Mouse (Mus musculus) liver, embryonic 15.5 days (tissue): ENCODE data around the gene Crybg2. TPM values are rescaled to one million over a fixed set of nuclear protein-coding genes. Genes with fewer than 3 reads are reported as not detected.

Source experiments
- ATAC-seq: fragments of 200-750 bp; cut with Nextera tagmentation; 2 replicates; pipeline ENCODE4 v1.8.0; 2017; ENCODE audit warnings: moderate number of reproducible peaks, mild to moderate bottlenecking, moderate library complexity; ENCODE audit not compliant: insufficient read depth
- H3K27ac ChIP-seq: fragments of 300-500 bp; sonication (generic); replicated peaks from 2 replicates; pipeline ENCODE4 v1.5.1; 2015; ENCODE audit warnings: mild to moderate bottlenecking, inconsistent platforms
- H3K27me3 ChIP-seq: fragments of 300-500 bp; sonication (generic); 2 replicates; pipeline ENCODE4 v1.6.1; 2015; ENCODE audit warnings: mild to moderate bottlenecking, inconsistent platforms
- H3K36me3 ChIP-seq: fragments of 300-500 bp; sonication (generic); replicated peaks from 2 replicates; pipeline ENCODE4 v1.6.1; 2015; ENCODE audit warnings: moderate library complexity, mild to moderate bottlenecking, inconsistent platforms
- H3K4me1 ChIP-seq: fragments of 300-500 bp; sonication (generic); replicated peaks from 2 replicates; pipeline ENCODE4 v1.6.1; 2015; ENCODE audit warnings: inconsistent platforms
- H3K4me2 ChIP-seq: fragments of 300-500 bp; sonication (generic); 2 replicates; pipeline ENCODE4 v1.6.1; 2015; ENCODE audit warnings: moderate library complexity, mild to moderate bottlenecking, inconsistent platforms
- H3K4me3 ChIP-seq: fragments of 300-500 bp; sonication (generic); replicated peaks from 2 replicates; pipeline ENCODE4 v1.5.1; 2015; ENCODE audit warnings: mild to moderate bottlenecking, inconsistent platforms
- H3K9ac ChIP-seq: fragments of 300-500 bp; sonication (generic); 2 replicates; pipeline ENCODE4 v1.6.1; 2015; ENCODE audit warnings: moderate library complexity, mild to moderate bottlenecking, inconsistent platforms
- H3K9me3 ChIP-seq: fragments of 300-500 bp; sonication (generic); replicated peaks from 2 replicates; pipeline ENCODE4 v1.6.1; 2016; ENCODE audit warnings: inconsistent platforms
- WGBS: fragments of 180-500 bp; shearing (Covaris S2); methylation state at CpG from one replicate; pipeline ENCODE4 v1.1.7; 2015; ENCODE audit warnings: mixed read lengths; ENCODE audit not compliant: insufficient replicate concordance; 5-methylcytosine and 5-hydroxymethylcytosine counted together
- polyA plus RNA-seq: library from polyadenylated mRNA; unstranded; fragments of >200 nt; fragmentation: Nextera tagmentation; extraction: Ambion mirVana; gene quantifications from 2 replicates; pipeline ENCODE4 v1.2.1, GENCODE M21; 2015

The Crybg2 gene
- polyA plus RNA-seq, 1 experiment from 2014 or later = 0.59 TPM

- no peak overlapping the region for H3K4me3 ChIP-seq
- H3K27me3 ChIP-seq = no peaks in the 10 kb centered on the region
- H3K9me3 ChIP-seq = no peaks in the 10 kb centered on the region
- 72% methylated on average over 3 of the region's 3 CpGs for WGBS
- H3K36me3 ChIP-seq = no peaks in the 10 kb centered on the region
- no peaks in the 10 kb centered on the region for H3K4me1 ChIP-seq
- H3K9ac ChIP-seq = no peak overlapping the region
- ATAC-seq = no peak
- H3K4me2 ChIP-seq = no peak overlapping the region
- no peak overlapping the region for H3K27ac ChIP-seq
Measured at GRCm38 (mm10) chr4:134096120-134096519, 35.5 kb downstream of the Crybg2 start.

- Histone ChIP-seq H3K9me3 (no peaks in the 10 kb centered on the region), H3K27me3 (no peaks in the 10 kb centered on the region), H3K4me3 (no peak overlapping the region), H3K4me1 (peaks cover 3% of the 10 kb centered on the region; the same call in 1 of the 2 replicates), H3K27ac (peak overlapping the region; percentile 75), H3K4me2 (no peak overlapping the region), H3K36me3 (no peaks in the 10 kb centered on the region), H3K9ac (no peak overlapping the region)
- no peak for ATAC-seq
- WGBS = 28% methylated on average over 5 of the region's 5 CpGs
Measured at GRCm38 (mm10) chr4:134097015-134097608, 36.5 kb downstream of the Crybg2 start.

GRCm38 (mm10) chr4:134098628-134099027 lies 38.0 kb downstream of the Crybg2 start:
- ATAC-seq = no peak
- Histone ChIP-seq H3K9me3 (no peaks in the 10 kb centered on the region), H3K4me1 (peaks cover 17% of the 10 kb centered on the region), H3K9ac (no peak overlapping the region), H3K4me2 (no peak overlapping the region), H3K27me3 (no peaks in the 10 kb centered on the region), H3K27ac (peak overlapping the region; percentile 75), H3K36me3 (no peaks in the 10 kb centered on the region), H3K4me3 (no peak overlapping the region)
- 26% methylated on average over 8 of the region's 8 CpGs for WGBS

- 59% methylated on average over 4 of the region's 4 CpGs for WGBS
- Histone ChIP-seq H3K4me3 (no peak overlapping the region), H3K9me3 (no peaks in the 10 kb centered on the region), H3K36me3 (no peaks in the 10 kb centered on the region), H3K27me3 (no peaks in the 10 kb centered on the region), H3K4me1 (peaks cover 17% of the 10 kb centered on the region), H3K27ac (no peak overlapping the region), H3K9ac (no peak overlapping the region), H3K4me2 (no peak overlapping the region)
- no peak for ATAC-seq
Measured at GRCm38 (mm10) chr4:134100245-134100644, 39.6 kb downstream of the Crybg2 start.

- 13% methylated on average over 34 of the region's 34 CpGs for WGBS
- Histone ChIP-seq H3K4me2 (peak within 1 kb of the TSS; percentile 74), H3K4me3 (peak within 1 kb of the TSS; percentile 78), H3K27me3 (no peaks in the 10 kb centered on the region), H3K9ac (peak within 1 kb of the TSS; percentile 54), H3K9me3 (no peaks in the 10 kb centered on the region), H3K27ac (peak within 1 kb of the TSS; percentile 66), H3K36me3 (no peaks in the 10 kb centered on the region), H3K4me1 (peaks cover 31% of the 10 kb centered on the region)
- ATAC-seq = peak; percentile 89
Measured at GRCm38 (mm10) chr4:134101979-134102741, 41.5 kb downstream of the Crybg2 start, which contains the start of gene Ubxn11. TSS of gene Ubxn11 (plus strand) at chr4:134102570.

GRCm38 (mm10) chr4:134102742-134103119 lies 42.1 kb downstream of the Crybg2 start:
- H3K27ac ChIP-seq = peak overlapping the region; percentile 66
- WGBS = 2% methylated on average over 21 of the region's 21 CpGs

GRCm38 (mm10) chr4:134106105-134106504 lies 45.5 kb downstream of the Crybg2 start:
- no peak overlapping the region for H3K4me3 ChIP-seq
- WGBS = 13% methylated on average over 7 of the region's 7 CpGs
- H3K27me3 ChIP-seq = no peaks in the 10 kb centered on the region
- peak overlapping the region; percentile 57 for H3K27ac ChIP-seq
- H3K9me3 ChIP-seq = no peaks in the 10 kb centered on the region
- peaks cover 61% of the 10 kb centered on the region for H3K4me1 ChIP-seq
- peak overlapping the region; percentile 23; the same call in 1 of the 2 replicates for H3K4me2 ChIP-seq
- ATAC-seq = no peak
- H3K9ac ChIP-seq = no peak overlapping the region
- H3K36me3 ChIP-seq = no peaks in the 10 kb centered on the region

More at GRCm38 (mm10) chr4:134102742-134103119, 42.1 kb downstream of the Crybg2 start:
- Histone ChIP-seq H3K9me3 (no peaks in the 10 kb centered on the region), H3K4me2 (peak overlapping the region; percentile 74), H3K27me3 (no peaks in the 10 kb centered on the region), H3K9ac (peak overlapping the region; percentile 54), H3K4me1 (peaks cover 37% of the 10 kb centered on the region), H3K4me3 (peak overlapping the region; percentile 78), H3K36me3 (no peaks in the 10 kb centered on the region)
- peak; percentile 79 for ATAC-seq

- Histone ChIP-seq H3K4me2 (no peak overlapping the region), H3K36me3 (no peaks in the 10 kb centered on the region), H3K4me3 (no peak overlapping the region), H3K27ac (no peak overlapping the region), H3K4me1 (peaks cover 68% of the 10 kb centered on the region), H3K9me3 (no peaks in the 10 kb centered on the region), H3K27me3 (no peaks in the 10 kb centered on the region), H3K9ac (no peak overlapping the region)
- no peak for ATAC-seq
- 73% methylated on average over 7 of the region's 7 CpGs for WGBS
Measured at GRCm38 (mm10) chr4:134107730-134108129, 47.1 kb downstream of the Crybg2 start.

GRCm38 (mm10) chr4:134108196-134108595 lies 47.6 kb downstream of the Crybg2 start:
- Histone ChIP-seq H3K27ac (no peak overlapping the region), H3K36me3 (no peaks in the 10 kb centered on the region), H3K9me3 (no peaks in the 10 kb centered on the region), H3K27me3 (no peaks in the 10 kb centered on the region), H3K4me1 (peaks cover 67% of the 10 kb centered on the region), H3K4me3 (no peak overlapping the region), H3K9ac (no peak overlapping the region), H3K4me2 (no peak overlapping the region)
- no peak for ATAC-seq
- 69% methylated on average over 5 of the region's 5 CpGs for WGBS

- Histone ChIP-seq H3K27me3 (no peaks in the 10 kb centered on the region), H3K9ac (no peak overlapping the region), H3K27ac (peak overlapping the region; percentile 15; the same call in 1 of the 2 replicates), H3K4me3 (no peak overlapping the region), H3K36me3 (no peaks in the 10 kb centered on the region), H3K4me1 (peaks cover 74% of the 10 kb centered on the region), H3K4me2 (no peak overlapping the region), H3K9me3 (no peaks in the 10 kb centered on the region)
- 21% methylated on average over 3 of the region's 3 CpGs for WGBS
- no peak for ATAC-seq
Measured at GRCm38 (mm10) chr4:134110653-134111052, 50.0 kb downstream of the Crybg2 start.

GRCm38 (mm10) chr4:134112403-134112802 lies 51.8 kb downstream of the Crybg2 start:
- no peak overlapping the region for H3K4me3 ChIP-seq
- H3K4me2 ChIP-seq = no peak overlapping the region
- WGBS = 66% methylated on average over 6 of the region's 6 CpGs
- H3K9ac ChIP-seq = no peak overlapping the region
- H3K4me1 ChIP-seq = peaks cover 64% of the 10 kb centered on the region
- H3K27me3 ChIP-seq = no peaks in the 10 kb centered on the region
- no peaks in the 10 kb centered on the region for H3K9me3 ChIP-seq
- H3K36me3 ChIP-seq = no peaks in the 10 kb centered on the region
- H3K27ac ChIP-seq = no peak overlapping the region
- ATAC-seq = no peak
